Mouse (Mus musculus) heart, postnatal 10 days (tissue): ENCODE measurements around the gene Cdc45. TPM values are rescaled to one million over a fixed set of nuclear protein-coding genes. Genes with fewer than 3 reads are reported as not detected.
A peak's percentile ranks its signal among the peaks of the same experiment; 100 is the strongest.
"Not testable (repeated sequence)": the region's sequence is repeated elsewhere in the genome, so short reads cannot be mapped to it uniquely, and the experiment has no call there.

Experiments
- DNase-seq, 2 experiments: peaks; one replicate each; pipeline ENCODE4 v3.0.0; 2021
- intact Hi-C: fragments of 180-260 bp; cut with DNase I; formaldehyde crosslinking; loops from one replicate; pipeline ENCODE4 v1.15.1; 2025
- total RNA-seq, 2 experiments: library from RNA; stranded (reverse); gene quantifications; 2 replicates each; pipeline ENCODE4 v1.2.3; 2021

Cdc45 gene
- total RNA-seq = 1 to 10 TPM; 8.6 to 9.9 TPM

DNA sequence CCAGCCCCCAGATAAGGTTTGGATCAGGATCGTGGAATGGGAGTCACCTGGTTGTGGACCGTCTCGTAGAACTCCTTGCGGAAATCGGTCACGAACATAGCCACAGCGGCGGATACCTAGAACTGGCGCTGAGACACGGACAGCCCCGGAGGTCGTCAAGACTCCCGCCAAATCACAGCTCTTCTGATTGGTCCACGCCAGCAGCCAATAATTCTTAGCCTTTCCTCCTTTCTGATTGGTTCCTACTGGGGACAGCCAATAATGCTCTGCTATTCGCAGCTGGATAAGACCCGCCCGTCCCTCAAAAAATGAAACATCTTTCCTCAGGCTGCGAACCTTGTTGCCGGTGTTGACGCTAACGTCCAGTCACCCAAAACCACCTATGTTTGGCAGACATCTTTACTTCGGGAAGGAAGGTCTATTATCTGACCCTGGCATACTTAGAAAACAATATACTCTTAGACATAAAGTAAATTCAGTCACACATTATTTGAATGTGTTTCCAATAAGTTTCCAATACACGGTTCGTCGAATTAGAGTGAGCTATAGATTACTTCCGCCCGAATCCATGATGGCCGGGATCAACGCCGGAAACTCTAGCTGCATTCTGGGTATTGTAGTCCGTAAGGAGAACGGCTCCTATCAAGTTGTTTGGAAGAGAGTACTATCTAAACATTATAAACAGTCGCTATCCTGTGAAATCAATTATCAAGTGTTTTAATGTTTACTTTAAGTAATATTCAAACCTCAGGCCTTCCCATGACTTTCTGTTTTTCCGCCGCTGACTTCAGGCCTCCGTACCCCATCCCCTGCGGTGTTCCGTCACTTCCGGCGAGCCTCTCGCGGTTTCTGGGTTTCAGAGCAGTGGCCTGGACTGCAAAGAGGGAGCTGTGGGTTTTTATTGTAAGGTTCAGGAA, at the start of gene Cdc45, which contains the start of gene Ufd1:
TSS of gene Cdc45 (minus strand) at position 520 of the 917 bp plus-strand sequence.
TSS of gene Ufd1 (plus strand) at position 312 of the 917 bp plus-strand sequence.
- intact Hi-C loops = loop anchor here (2.0 kb wide), 1 partner anchor 65 kb away; the partner anchor contains the start of genes Hira and Mrpl40

GRCm38 (mm10) chr16:18860186-18860585, 48.4 kb upstream of the Cdc45 start:
- intact Hi-C loops = no loop called here
- DNase-seq = peak; percentile 77 to 78

More for the DNA sequence above, at the start of gene Cdc45, which contains the start of gene Ufd1:
- DNase-seq = peak; percentile 93 to 95

- intact Hi-C loops = loop anchor here (5.0 kb wide), 2 partner anchors 161 to 231 kb away; partner anchors contain the start of genes Gm49601 and Sept5
- peak; percentile 42 to 75 for DNase-seq
Measured at GRCm38 (mm10) chr16:18858551-18858950, 46.8 kb upstream of the Cdc45 start.

DNA sequence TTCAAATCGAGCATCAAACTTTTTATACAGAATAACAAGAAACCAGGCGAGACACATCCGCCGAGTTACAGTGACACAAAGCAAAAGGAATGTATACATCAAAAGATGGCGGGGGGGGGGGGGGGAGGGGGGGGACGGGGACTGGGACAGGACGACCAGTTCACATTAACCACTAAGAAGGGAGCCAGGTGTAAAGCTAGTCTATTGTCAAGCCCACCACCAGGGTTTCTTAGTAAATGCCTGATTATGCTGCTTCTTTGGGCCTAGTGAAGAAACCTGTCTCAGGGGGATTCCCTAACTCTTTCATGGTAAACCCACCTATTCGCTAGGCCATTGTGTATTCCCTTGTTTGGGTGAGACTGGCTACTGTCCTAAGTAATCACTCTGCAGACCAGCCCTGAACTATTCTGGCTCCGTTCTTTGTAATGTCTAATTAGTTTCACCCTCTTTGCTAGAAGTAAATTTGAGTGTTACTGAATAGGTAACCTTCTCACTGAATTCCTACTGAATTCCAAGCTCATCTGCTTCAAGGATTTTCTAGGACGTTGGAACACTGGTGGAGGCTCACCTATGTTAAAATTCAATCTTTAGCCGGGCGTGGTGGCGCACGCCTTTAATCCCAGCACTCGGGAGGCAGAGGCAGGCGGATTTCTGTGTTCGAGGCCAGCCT, 37.9 kb upstream of the Cdc45 start:
- intact Hi-C loops, DNase-seq: not testable (repeated sequence)

- DNase-seq = no peak
- intact Hi-C loops = no loop called here
Measured at GRCm38 (mm10) chr16:18846301-18846820, 34.6 kb upstream of the Cdc45 start.

GRCm38 (mm10) chr16:18838346-18838745, 26.6 kb upstream of the Cdc45 start:
- DNase-seq = peak; percentile 21 to 23
- intact Hi-C loops = no loop called here

GRCm38 (mm10) chr16:18836468-18837208, 24.9 kb upstream of the Cdc45 start, which contains the start of the genes 2510002D24Rik and Gm28539:
TSS of gene 2510002D24Rik (plus strand) at chr16:18836578.
TSS of gene Gm28539 (plus strand) at chr16:18836584.
- DNase-seq = peak; percentile 96
- intact Hi-C loops = no loop called here

- no peak for DNase-seq
- intact Hi-C loops = no loop called here
Measured at GRCm38 (mm10) chr16:18836073-18836467, 24.3 kb upstream of the Cdc45 start.

GRCm38 (mm10) chr16:18833486-18833885, 21.7 kb upstream of the Cdc45 start:
- intact Hi-C loops = no loop called here
- no peak for DNase-seq

DNA sequence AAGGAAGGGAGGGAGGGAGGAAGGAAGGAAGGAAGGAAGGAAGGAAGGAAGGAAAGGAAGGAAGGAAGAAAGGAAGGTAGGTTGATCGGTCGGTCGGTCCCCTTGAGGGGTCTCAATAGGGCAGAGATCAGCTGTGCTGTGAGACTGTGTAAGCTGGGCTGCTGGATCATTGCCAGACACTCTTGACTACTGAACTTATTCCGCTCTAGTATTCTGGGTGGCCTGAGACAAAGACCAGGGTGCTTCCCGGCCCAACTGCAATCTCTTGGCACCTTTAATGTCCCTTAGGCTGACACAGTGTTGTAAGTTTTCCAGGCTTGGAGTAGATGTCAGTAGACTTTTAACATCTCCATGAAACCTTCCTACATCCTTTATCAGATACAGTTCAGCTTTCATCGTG, 17.3 kb upstream of the Cdc45 start:
- DNase-seq = no peak

GRCm38 (mm10) chr16:18828630-18829029, 16.8 kb upstream of the Cdc45 start:
- intact Hi-C loops = no loop called here
- DNase-seq = no peak

More for the DNA sequence above, 17.3 kb upstream of the Cdc45 start:
- intact Hi-C loops = no loop called here

- DNase-seq = no peak
- intact Hi-C loops = no loop called here
Measured at GRCm38 (mm10) chr16:18822925-18823324, 11.1 kb upstream of the Cdc45 start.

DNA sequence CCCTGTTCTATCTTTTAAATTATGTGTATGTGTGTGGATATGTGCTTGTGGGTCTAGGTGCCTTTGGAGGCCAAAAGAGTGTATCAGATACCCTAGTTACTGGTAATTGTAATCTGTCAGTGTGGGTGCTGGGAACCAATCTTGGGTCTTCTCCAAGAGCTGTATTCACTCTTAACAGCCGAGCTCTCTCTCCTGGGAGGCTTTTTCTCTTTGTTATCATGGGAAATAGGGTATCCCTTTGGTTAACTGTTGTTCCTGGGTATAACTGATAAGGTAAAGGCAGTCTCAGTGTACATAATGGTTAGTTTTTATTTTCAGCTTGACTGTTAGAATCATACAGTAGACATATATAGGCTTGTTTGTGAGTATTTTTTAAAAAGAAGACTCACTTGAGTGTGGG, 10.6 kb upstream of the Cdc45 start:
- intact Hi-C loops = no loop called here
- no peak for DNase-seq

GRCm38 (mm10) chr16:18812385-18812910, 661 bp upstream of the Cdc45 start:
- DNase-seq = no peak

GRCm38 (mm10) chr16:18811032-18811431, 755 bp downstream of the Cdc45 start:
- intact Hi-C loops = no loop called here
- no peak for DNase-seq

More at GRCm38 (mm10) chr16:18812385-18812910, 661 bp upstream of the Cdc45 start:
- intact Hi-C loops = loop anchor here (2.0 kb wide), 1 partner anchor 64 kb away; the partner anchor contains the start of genes Hira and Mrpl40

DNA sequence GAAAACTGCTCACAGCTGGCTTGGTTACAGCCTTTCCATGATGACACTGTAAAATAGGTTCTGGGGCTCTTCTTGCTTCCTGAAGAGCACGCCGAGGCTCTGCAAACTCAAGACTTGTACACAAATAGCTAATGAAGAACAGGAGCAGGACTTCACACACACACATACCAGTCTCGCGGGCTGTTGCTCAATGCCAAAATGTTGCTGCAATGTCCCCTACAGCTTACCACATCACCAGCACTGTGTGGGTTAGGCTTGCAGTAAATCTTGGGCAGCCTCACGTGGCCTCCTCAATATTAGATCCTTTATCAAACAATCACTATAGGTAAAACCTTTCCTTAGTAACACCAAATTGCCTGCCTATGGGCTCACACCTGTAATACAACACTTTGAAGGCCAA, 2.8 kb downstream of the Cdc45 start:
- intact Hi-C loops = no loop called here

GRCm38 (mm10) chr16:18805746-18806145, 6.0 kb downstream of the Cdc45 start:
- no peak for DNase-seq
- intact Hi-C loops = no loop called here

More for the DNA sequence above, 2.8 kb downstream of the Cdc45 start:
- no peak for DNase-seq

DNA sequence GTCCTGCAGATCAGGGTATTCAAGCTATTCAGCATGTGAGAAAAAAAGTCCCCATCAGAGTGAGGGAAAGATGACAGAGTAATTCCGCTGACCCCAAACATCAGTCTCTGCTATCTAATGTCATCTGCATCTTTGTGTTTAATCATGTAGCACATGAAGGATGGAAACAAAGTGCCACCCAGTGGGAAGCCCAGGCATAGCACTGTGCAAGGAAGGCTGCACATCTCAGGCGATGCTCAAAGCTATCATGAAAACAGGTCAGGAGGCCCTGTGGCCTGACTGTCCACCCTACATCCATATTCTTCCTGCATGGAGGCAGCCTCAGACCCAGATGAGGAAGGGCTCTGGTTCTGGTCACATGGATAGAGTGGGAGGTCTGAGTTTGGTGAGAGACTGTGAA, 12.9 kb downstream of the Cdc45 start:
- peak; percentile 48 to 66 for DNase-seq

GRCm38 (mm10) chr16:18798151-18798550, 13.6 kb downstream of the Cdc45 start:
- no peak for DNase-seq
- intact Hi-C loops = loop anchor here (5.0 to 10.0 kb wide), 3 partner anchors 81 to 353 kb away; partner anchors contain the start of genes Gm49601 and Sept5

More for the DNA sequence above, 12.9 kb downstream of the Cdc45 start:
- intact Hi-C loops = loop anchor here (1.0 to 10.0 kb wide), 4 partner anchors 82 to 354 kb away; partner anchors contain the start of genes Gm49601 and Sept5
